Mouse (Mus musculus): ENCODE data around the gene Zfp968. TPM values are rescaled to one million over a fixed set of nuclear protein-coding genes. Genes with fewer than 3 reads are reported as not detected.
"Not testable (repeated sequence)": the region's sequence is repeated elsewhere in the genome, so short reads cannot be mapped to it uniquely, and the experiment has no call there.

The Zfp968 gene
- 1 to 10 TPM; 2.7 to 4.1 TPM for total RNA-seq (2021)
- long read RNA-seq, experiment 1, partial matches to known transcripts: 1 of 2 reads
- long read RNA-seq, experiment 1, other reads (novel, unspliced or antisense): 1 of 2 reads
- long read RNA-seq, experiment 2: 0 reads

GRCm38 (mm10) chr2:175372136-175372535, at the start of gene Zfp968:
Gene Zfp968, plus strand, starts transcription at chr2:175372436.
- DNase-seq; intact Hi-C loops (cut with DNase I; ENCODE audit: low total_unique reads): not testable (repeated sequence)

DNA sequence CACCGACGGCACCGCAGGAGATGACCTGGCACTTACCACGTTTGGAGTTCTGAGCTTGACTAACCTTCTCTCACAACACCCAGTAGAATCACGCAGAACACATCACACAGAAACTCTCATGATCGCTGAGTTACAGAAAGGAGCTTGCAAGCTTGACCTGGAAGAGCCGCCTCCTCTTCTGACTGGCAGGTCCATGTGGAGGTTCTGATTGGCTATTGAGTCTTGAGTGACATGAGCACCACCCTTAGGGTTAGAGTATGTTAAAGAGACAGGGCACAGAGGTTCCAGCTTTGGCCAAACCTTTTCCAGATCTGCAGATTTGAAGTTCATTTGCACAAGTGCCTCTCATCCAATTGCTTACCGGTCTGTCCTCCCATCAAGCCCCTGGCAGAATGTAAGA, 34.1 kb upstream of the Zfp968 start, which contains the start of gene Gm4631:
Gene Gm4631, minus strand, starts transcription at position 101 of the 400 bp plus-strand sequence.
- intact Hi-C loops (cut with DNase I; ENCODE audit: low total_unique reads): not testable (repeated sequence)

More for the DNA sequence above, 34.1 kb upstream of the Zfp968 start, which contains the start of gene Gm4631:
- not testable (repeated sequence) for DNase-seq

Other genes starting within 250 kb of the Zfp968 start
- 1 to 10 TPM; 4.1 to 4.3 TPM for gene Gm14399, start 230.4 kb upstream of the Zfp968 start, total RNA-seq (2021)
- under 1 TPM; 0.70 to 0.78 TPM for gene Gm14443, start 196.6 kb upstream of the Zfp968 start, total RNA-seq (2021)
- 10 to 100 TPM; 23.9 to 24.2 TPM for gene Gm14391, start 165.5 kb upstream of the Zfp968 start, total RNA-seq (2021)
- 1 to 10 TPM; 4.2 to 7.2 TPM for gene Gm14440, start 97.3 kb upstream of the Zfp968 start, total RNA-seq (2021)
- 10 to 100 TPM; 15.2 to 16.2 TPM for gene Gm4631, start 34.2 kb upstream of the Zfp968 start, total RNA-seq (2021)
- 1 to 10 TPM; 2.6 to 3.0 TPM for gene Gm4724, start 63.4 kb downstream of the Zfp968 start, total RNA-seq (2021)
- gene Zfp965, start 97.5 kb downstream of the Zfp968 start, total RNA-seq (2021): 1 to 10 TPM; 2.7 to 3.9 TPM